Mouse (Mus musculus) thymus, postnatal 36 days (tissue): ENCODE results near the gene Gm21209.
"Not testable (repeated sequence)": the region's sequence is repeated elsewhere in the genome, so short reads cannot be mapped to it uniquely, and the experiment has no call there.

Source experiments
- DNase-seq, 2 experiments: peaks; one replicate each; pipeline ENCODE4 v3.0.0; 2022; ENCODE audit warnings: mixed read lengths in 2 of 2

Gene Gm21209

GRCm38 (mm10) chrY:49570856-49571255, at the start of gene Gm21209:
Gene Gm21209, plus strand, starts transcription at chrY:49571156.
- DNase-seq: not testable (repeated sequence)
